Mouse (Mus musculus) gonadal fat pad, adult 2 months (tissue): ENCODE measurements around the gene Notch2. TPM values are rescaled to one million over a fixed set of nuclear protein-coding genes. Genes with fewer than 3 reads are reported as not detected.
"Not testable (repeated sequence)": the region's sequence is repeated elsewhere in the genome, so short reads cannot be mapped to it uniquely, and the experiment has no call there.

Source experiments
- DNase-seq: peaks from one replicate; pipeline ENCODE4 v3.0.0-alpha.2; 2012; ENCODE audit warnings: low read depth
- polyA plus RNA-seq: library from polyadenylated mRNA; depleted of rRNA; stranded (reverse); fragments of >200 nt; gene quantifications from 2 replicates; pipeline ENCODE4 v1.2.3, GENCODE M21; 2012

Gene Notch2
- polyA plus RNA-seq, 1 experiment, result 26.6 TPM

DNA sequence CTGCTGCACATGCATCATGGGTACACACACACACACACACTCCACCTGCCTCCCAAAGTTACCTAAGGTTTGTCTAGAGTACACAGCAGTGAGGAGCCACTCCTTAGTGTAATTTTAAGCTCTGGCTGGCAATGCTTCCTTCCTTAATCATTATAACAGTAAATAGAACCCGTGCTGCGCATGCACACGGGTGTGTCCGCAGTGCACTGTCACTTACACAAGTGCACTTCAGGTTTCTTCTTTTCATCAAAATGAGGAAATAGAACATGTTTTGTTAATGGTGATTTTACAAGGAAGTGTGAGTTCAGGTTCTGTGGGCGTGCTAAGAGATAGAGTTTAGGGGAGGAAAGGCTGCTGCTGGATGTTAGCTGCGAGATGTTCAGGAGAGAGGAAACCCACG is 17.8 kb downstream of the Notch2 start:
- no peak for DNase-seq

DNA sequence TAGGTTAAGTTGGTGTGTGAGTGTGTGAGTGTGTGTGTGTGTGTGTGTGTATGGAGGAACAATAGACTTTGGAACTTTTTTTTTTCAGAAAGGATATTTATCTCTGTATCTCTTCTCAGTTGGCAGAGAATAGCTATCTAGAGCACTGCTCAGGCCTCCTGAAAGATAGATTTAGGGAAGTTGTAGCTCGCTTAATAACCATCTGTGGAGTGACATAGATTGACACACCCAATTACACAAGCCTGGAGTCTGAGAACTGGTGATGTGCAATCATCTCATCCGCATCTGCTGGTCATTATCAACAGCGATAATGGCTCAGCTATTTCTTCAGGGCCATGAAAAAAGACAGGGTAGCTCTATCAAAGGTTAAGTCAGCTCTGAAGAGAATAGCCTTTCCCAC is 18.9 kb downstream of the Notch2 start:
- DNase-seq, result no peak

DNA sequence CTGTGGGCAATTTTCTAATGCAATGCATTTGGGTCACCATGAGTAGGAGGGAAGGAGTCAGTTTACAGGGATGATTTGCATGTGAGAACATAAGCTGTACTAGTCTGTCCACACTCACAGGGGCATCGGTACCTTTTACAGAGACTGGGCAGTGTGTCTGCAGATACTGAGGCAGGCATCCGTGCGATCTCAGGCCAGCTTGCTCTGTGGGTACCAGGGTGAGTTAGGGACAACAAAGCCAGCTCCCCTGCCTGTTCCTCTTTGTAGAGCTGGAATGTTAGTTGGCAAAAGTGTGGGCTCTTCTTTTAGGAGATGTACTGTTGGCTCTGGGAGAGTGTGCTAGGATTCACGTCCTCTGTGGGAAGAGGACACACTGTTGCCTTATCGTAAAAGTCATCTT is 19.6 kb downstream of the Notch2 start:
- no peak for DNase-seq

DNA sequence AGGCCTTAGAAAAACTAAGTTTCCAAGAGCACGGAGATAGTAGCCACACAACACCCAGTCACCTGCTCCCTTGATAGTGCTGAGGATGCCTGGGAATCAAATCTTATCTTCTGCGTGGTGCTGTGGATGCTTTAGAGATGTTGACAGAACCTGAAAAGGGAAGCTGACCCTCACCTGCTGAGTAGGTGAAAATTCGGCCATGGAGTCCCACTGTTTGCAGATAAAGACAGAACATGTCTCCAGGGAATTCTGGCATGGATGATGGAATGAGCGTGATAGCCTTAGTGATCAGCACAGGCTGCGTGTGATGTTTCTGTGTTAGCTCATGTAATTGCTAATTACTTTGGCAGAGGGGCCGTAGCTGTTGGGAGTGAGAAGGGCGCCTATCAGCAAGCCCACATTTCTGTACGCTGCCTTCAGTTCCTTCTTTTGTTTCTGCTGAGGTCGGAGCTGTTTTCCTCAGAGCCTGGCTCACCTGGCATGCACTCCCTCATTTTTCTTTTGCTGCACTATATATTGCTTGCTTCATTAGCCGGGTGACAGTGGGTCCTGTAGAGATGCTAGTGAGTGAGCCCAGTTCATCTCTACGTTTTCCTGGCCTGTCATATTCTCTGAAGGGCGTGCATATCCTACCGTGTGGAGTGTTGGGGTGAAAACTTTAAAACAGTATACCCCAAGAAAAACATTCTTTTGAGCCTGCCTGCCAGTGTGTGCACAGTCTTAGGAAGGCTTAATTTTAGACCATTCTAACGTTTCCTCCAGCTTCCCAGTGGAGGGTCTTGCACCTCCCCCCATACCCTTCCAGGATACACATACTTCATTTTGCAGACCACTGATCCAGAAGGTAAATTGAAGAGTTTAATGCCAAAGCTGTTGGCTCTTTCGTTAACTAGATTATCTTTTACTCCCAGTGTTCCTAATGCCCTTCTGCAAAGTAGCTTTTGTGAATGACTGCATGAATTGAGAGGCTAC is 21.6 kb downstream of the Notch2 start:
- DNase-seq, result no peak

GRCm38 (mm10) chr3:98036161-98036560 is 22.8 kb downstream of the Notch2 start:
- DNase-seq, result no peak

GRCm38 (mm10) chr3:98037151-98037550 is 23.8 kb downstream of the Notch2 start:
- DNase-seq, result no peak

- no peak for DNase-seq
Observed at GRCm38 (mm10) chr3:98038658-98039057, 25.3 kb downstream of the Notch2 start.

- DNase-seq, result no peak
Observed at GRCm38 (mm10) chr3:98039223-98039622, 25.9 kb downstream of the Notch2 start.

DNA sequence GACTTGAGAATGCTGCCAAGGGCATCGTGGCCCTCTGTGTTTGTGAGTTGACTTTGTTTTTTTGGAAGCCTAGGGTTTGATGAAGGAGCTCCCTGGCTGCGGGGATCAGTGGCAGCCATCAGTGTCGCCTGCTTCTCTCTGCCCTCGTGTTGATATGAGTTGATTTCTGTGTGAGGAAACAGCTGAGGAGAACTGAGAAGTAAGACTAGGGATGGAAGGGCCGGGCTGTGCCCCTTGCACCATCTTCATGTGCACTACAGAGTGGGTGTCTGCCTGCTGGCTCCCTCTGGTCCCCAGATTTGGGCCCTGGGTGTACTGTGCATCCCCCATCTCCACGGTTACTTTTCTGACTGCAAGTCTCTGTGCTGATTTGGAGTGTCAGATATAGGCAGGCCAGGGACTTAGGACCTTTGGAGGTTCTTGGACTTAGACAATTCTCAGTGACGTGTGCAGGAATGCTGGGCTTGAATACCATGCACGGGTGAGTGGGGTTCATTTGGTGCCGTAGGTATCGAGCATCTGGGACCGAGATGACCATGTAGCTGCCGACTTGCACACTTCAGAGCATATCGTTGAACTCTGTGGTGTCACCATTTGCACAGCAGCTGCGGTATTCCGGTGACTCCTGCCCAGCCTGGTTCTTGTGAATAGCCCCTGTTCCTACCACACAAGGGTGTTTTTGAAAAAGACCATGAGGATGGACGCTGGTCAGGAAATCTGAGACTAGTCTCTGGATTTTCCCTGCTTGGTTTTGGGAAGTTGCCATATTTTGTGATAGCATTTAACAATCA is 26.5 kb downstream of the Notch2 start:
- no peak for DNase-seq

DNA sequence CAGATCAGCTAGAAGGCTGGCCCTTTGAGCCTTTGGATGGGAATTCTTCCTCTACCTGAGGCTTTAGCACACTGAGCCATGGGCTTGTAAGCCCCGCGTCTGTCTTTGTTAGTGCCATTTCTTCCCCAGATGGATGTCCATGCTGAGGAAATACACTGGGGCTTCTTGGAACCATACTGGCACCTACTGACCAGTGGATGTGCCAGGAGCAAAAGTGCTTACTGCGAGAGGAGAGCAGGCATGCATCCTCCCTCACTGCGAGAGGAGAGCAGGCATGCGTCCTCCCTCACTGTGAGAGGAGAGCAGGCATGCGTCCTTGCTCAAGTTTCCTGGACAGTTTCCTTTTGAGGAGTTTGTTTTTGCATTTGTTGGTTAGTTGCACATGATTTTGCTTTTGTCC is 27.5 kb downstream of the Notch2 start:
- no peak for DNase-seq

GRCm38 (mm10) chr3:98042301-98042700 is 29.0 kb downstream of the Notch2 start:
- DNase-seq, result no peak

DNA sequence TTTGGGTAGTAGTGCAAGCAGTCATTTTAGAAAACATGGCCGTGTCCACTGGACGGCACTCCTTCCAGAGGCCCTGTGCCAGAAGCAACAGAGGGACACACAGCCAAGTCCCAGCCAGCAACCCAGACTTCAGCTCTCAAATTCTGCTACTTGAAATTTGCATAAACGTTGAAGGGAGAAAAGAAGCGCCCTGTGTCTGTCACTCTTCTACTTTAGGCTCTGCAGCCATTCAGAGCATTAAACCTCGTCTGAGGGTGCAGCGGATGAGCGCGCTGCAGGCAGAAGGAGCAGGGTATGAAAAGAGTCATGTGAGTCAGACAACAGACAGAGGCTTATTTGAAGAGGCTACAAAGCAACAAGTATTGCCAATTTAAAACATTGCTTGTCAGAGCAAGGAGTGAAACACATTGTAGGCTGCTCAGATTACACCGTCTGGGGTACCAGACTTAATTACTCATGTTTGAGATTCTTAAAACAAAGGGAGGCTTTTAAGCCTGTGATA is 29.7 kb downstream of the Notch2 start:
- DNase-seq, result no peak

DNA sequence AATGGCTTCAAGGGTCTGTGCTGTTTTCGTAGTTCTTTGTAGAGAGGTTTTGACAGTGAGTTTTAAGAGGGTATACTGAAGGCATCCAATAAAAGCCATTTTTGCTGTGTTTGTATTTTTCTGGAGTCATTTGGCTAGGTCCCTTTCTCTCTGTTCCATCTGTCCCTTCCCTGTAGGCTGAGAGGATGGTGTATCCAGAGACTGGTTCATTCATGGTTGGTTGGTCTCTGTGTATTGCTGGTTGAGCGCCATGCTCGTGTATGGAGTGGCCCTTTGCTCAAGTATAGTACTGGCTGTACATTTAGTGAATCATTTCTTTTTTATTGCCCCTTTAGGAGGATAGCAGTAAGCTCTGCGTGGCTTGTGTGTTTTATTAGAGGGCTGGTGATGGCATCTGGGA is 30.3 kb downstream of the Notch2 start:
- DNase-seq, result no peak

DNA sequence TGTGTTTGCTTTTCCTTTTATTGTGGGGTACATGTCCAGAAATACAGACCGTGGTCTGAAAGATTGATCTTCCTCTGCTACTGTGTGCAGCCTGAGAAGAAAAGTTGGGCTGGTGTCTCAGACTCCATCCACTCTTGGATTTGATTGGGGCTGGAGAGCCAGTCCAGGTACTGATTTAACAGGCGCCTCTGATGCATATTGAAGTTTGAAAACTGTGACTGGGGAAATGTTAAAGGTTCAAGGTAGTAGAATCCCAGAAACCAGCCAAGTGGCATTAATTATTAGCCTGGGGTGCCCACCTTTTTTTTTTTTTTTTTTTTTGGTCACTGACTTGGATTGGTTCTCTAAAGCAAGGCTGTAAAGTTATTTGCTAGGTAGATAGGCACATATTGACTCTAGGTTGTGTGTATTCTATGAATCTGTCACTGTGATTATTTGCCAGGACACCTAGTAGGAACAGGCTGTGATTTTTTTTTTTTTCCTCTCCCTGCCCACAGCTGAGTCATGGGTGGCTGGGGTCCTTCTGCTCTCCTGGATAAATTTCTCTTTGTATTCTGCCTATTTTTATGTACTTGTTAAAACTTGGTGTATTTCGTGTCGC is 31.5 kb downstream of the Notch2 start:
- DNase-seq, result no peak

DNA sequence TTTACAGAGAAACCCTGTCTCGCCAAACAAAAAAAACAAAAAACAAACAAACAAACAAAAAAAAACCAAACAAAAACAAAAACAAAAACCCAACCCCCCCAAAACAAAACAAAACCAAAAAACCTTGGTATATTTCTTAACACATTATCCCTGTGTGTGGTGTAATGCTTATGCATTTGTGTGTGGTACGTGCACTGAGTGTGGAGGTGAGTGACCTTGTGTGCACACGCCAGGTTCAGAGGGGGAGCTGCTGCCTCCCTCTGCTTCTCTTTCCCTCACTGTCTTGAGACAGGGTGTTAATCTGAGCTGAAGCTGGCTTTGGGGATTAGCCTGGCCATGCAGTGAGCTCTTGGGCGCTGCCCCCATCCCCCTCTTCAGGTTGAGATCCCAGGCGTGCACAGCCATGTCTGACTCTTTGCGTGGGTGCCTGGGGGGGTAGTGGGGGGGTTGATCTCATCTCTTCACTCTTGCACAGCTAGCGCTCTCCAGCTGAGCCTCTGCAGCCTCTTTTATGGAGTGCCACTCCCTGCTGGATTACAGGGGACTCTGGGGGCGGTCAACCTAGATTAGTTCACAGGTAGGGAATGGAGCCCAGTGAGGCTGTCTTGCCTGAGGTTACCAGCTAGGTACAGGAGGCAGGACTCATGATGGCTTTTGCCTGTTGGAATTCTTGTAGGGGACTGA is 32.3 kb downstream of the Notch2 start:
- no peak for DNase-seq

- no peak for DNase-seq
Observed at GRCm38 (mm10) chr3:98046305-98046704, 33.0 kb downstream of the Notch2 start.

- no peak for DNase-seq
Observed at GRCm38 (mm10) chr3:98049671-98050070, 36.3 kb downstream of the Notch2 start.

GRCm38 (mm10) chr3:98050086-98050485 is 36.8 kb downstream of the Notch2 start:
- not testable (repeated sequence) for DNase-seq

DNA sequence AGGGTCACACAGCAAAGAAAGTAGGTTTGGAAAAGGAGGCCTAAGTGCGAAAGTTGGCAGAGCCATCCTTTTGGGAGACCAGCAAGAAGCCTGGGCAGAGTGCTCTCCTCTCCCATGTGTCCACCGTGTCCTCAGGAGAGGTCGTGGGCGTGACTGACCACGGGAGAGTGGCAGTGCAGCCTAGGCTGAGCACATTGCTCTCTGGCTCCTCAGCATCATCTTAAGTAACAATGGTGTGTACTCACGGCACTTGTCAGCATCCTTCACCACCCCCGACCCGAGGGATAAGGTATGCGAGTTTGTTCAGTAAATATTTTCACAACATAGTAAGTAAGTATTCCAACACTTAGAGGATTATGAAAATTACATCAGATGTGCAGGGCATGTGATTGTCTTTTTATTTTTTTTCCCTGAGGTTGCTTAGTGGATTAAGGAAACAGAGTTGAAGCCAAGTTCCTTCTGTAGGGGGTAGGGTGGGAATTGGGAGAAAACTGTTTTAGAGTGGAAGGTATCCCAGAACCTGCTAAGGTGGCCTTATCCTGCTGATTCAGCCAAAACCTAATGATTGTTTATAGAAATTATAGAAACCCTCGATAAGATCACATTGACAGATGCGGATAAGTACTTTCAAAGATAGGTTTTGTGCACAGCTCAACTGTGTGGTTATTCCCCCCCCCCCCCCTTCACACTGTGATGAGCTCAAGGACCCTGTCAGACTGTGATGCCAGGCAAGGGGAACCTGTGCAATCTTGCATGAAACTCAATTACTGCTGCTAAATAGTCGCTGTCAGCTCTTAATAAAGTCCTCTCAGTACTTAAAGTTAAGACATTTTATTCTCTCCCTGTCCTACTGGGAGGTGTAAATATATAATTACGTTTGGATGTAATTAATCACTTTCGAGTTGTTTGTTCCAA is 37.4 kb downstream of the Notch2 start:
- no peak for DNase-seq

- no peak for DNase-seq
Observed at GRCm38 (mm10) chr3:98051407-98051968, 38.2 kb downstream of the Notch2 start.
